Mouse (Mus musculus) heart, embryonic 15.5 days (tissue): Measurements from ENCODE around the gene Lhx6. TPM values are rescaled to one million over a fixed set of nuclear protein-coding genes. Genes with fewer than 3 reads are reported as not detected.

ENCODE experiments used
- ATAC-seq: fragments of 200-750 bp; cut with Nextera tagmentation; replicated peaks from 2 replicates; pipeline ENCODE4 v1.8.0; 2017; ENCODE audit warnings: low read depth, moderate TSS enrichment; ENCODE audit not compliant: insufficient number of reproducible peaks, insufficient read depth, low FRiP score
- H3K27ac ChIP-seq: fragments of 300-500 bp; sonication (generic); 2 replicates; pipeline ENCODE4 v1.5.1; 2015; ENCODE audit warnings: mild to moderate bottlenecking, inconsistent platforms
- H3K27me3 ChIP-seq: fragments of 300-500 bp; sonication (generic); 2 replicates; pipeline ENCODE4 v1.6.1; 2015; ENCODE audit warnings: inconsistent platforms
- H3K36me3 ChIP-seq: fragments of 300-500 bp; sonication (generic); 2 replicates; pipeline ENCODE4 v1.6.1; 2015; ENCODE audit warnings: mild to moderate bottlenecking, inconsistent platforms
- H3K4me1 ChIP-seq: fragments of 300-500 bp; sonication (generic); replicated peaks from 2 replicates; pipeline ENCODE4 v1.6.1; 2015; ENCODE audit warnings: inconsistent platforms
- H3K4me2 ChIP-seq: fragments of 300-500 bp; sonication (generic); 2 replicates; pipeline ENCODE4 v1.6.1; 2015; ENCODE audit warnings: inconsistent platforms, mild to moderate bottlenecking, moderate library complexity
- H3K4me3 ChIP-seq: fragments of 300-500 bp; sonication (generic); 2 replicates; pipeline ENCODE4 v1.5.1; 2015; ENCODE audit warnings: mild to moderate bottlenecking, inconsistent platforms
- H3K9ac ChIP-seq: fragments of 300-500 bp; sonication (generic); 2 replicates; pipeline ENCODE4 v1.6.1; 2015; ENCODE audit warnings: mild to moderate bottlenecking, inconsistent platforms
- H3K9me3 ChIP-seq: fragments of 300-500 bp; sonication (generic); replicated peaks from 2 replicates; pipeline ENCODE4 v1.6.1; 2016; ENCODE audit warnings: inconsistent platforms
- WGBS: fragments of 180-500 bp; shearing (Covaris S2); methylation state at CpG from one replicate; pipeline ENCODE4 v1.1.7; 2015; ENCODE audit warnings: mixed read lengths; 5-methylcytosine and 5-hydroxymethylcytosine counted together
- polyA plus RNA-seq: library from polyadenylated mRNA; unstranded; fragments of >200 nt; fragmentation: Nextera tagmentation; extraction: Ambion mirVana; gene quantifications from 2 replicates; pipeline ENCODE4 v1.2.1, GENCODE M21; 2015

Lhx6 gene
- polyA plus RNA-seq, 1 experiment from 2014 or later, result 1.5 TPM

- no peak overlapping the region for H3K27ac ChIP-seq
- WGBS, result 1% methylated on average over 32 of the region's 32 CpGs
- no peak for ATAC-seq
- peaks cover 40% of the 10 kb centered on the region for H3K4me1 ChIP-seq
- H3K27me3 ChIP-seq, result peaks cover 98% of the 10 kb centered on the region
- H3K36me3 ChIP-seq, result no peaks in the 10 kb centered on the region
- peak overlapping the region; percentile 55 for H3K4me3 ChIP-seq
- no peaks in the 10 kb centered on the region for H3K9me3 ChIP-seq
- peak overlapping the region; percentile 26 for H3K9ac ChIP-seq
- peak overlapping the region; percentile 92 for H3K4me2 ChIP-seq
Observed at GRCm38 (mm10) chr2:36104436-36104955, 712 bp downstream of the Lhx6 start.

GRCm38 (mm10) chr2:36103555-36104367 lies 1.4 kb downstream of the Lhx6 start:
- Histone ChIP-seq H3K9me3 (no peaks in the 10 kb centered on the region), H3K4me1 (peaks cover 40% of the 10 kb centered on the region), H3K27ac (no peak overlapping the region), H3K27me3 (peaks cover 99% of the 10 kb centered on the region), H3K4me2 (peak overlapping the region; percentile 92), H3K36me3 (no peaks in the 10 kb centered on the region), H3K4me3 (peak overlapping the region; percentile 55), H3K9ac (0 out of 2 replicates have a peak overlapping the region, but pooled peaks have one; percentile 7)
- WGBS, result 2% methylated on average over 38 of the region's 38 CpGs
- no peak for ATAC-seq

- H3K4me3 ChIP-seq, result peak overlapping the region; percentile 55
- no peaks in the 10 kb centered on the region for H3K9me3 ChIP-seq
- no peak overlapping the region for H3K9ac ChIP-seq
- no peak overlapping the region for H3K27ac ChIP-seq
- H3K4me1 ChIP-seq, result peaks cover 40% of the 10 kb centered on the region
- 4% methylated on average over 21 of the region's 21 CpGs for WGBS
- no peaks in the 10 kb centered on the region for H3K36me3 ChIP-seq
- H3K4me2 ChIP-seq, result peak overlapping the region; percentile 92
- ATAC-seq, result no peak
- peaks cover 100% of the 10 kb centered on the region for H3K27me3 ChIP-seq
Observed at GRCm38 (mm10) chr2:36103069-36103554, 2.1 kb downstream of the Lhx6 start.

GRCm38 (mm10) chr2:36102559-36102946 lies 2.7 kb downstream of the Lhx6 start:
- ATAC-seq, result no peak

GRCm38 (mm10) chr2:36101866-36102558 lies 3.2 kb downstream of the Lhx6 start:
- H3K9ac ChIP-seq, result no peak overlapping the region
- peak overlapping the region; percentile 55 for H3K4me3 ChIP-seq
- peak overlapping the region; percentile 92 for H3K4me2 ChIP-seq
- whole genome bisulfite sequencing, result 12% methylated on average over 28 of the region's 28 CpGs
- H3K36me3 ChIP-seq, result no peaks in the 10 kb centered on the region
- peaks cover 100% of the 10 kb centered on the region for H3K27me3 ChIP-seq
- H3K9me3 ChIP-seq, result no peaks in the 10 kb centered on the region
- no peak for ATAC-seq
- H3K27ac ChIP-seq, result no peak overlapping the region
- H3K4me1 ChIP-seq, result peaks cover 40% of the 10 kb centered on the region

More at GRCm38 (mm10) chr2:36102559-36102946, 2.7 kb downstream of the Lhx6 start:
- H3K4me3 ChIP-seq, result peak overlapping the region; percentile 55
- H3K27ac ChIP-seq, result no peak overlapping the region
- WGBS, result 4% methylated on average over 21 of the region's 21 CpGs
- H3K9ac ChIP-seq, result no peak overlapping the region
- H3K36me3 ChIP-seq, result no peaks in the 10 kb centered on the region
- H3K27me3 ChIP-seq, result peaks cover 100% of the 10 kb centered on the region
- peak overlapping the region; percentile 92 for H3K4me2 ChIP-seq
- H3K9me3 ChIP-seq, result no peaks in the 10 kb centered on the region
- peaks cover 40% of the 10 kb centered on the region for H3K4me1 ChIP-seq

GRCm38 (mm10) chr2:36099739-36100138 lies 5.5 kb downstream of the Lhx6 start:
- no peak overlapping the region for H3K9ac ChIP-seq
- H3K27ac ChIP-seq, result no peak overlapping the region
- H3K4me1 ChIP-seq, result peaks cover 30% of the 10 kb centered on the region
- H3K4me3 ChIP-seq, result no peak overlapping the region
- peaks cover 100% of the 10 kb centered on the region for H3K27me3 ChIP-seq
- 16% methylated on average over 6 of the region's 6 CpGs for WGBS
- no peaks in the 10 kb centered on the region for H3K9me3 ChIP-seq
- no peaks in the 10 kb centered on the region for H3K36me3 ChIP-seq
- H3K4me2 ChIP-seq, result no peak overlapping the region
- no peak for ATAC-seq

GRCm38 (mm10) chr2:36098021-36098420 lies 7.2 kb downstream of the Lhx6 start:
- Histone ChIP-seq H3K4me3 (no peak overlapping the region), H3K27ac (no peak overlapping the region), H3K27me3 (peaks cover 100% of the 10 kb centered on the region), H3K36me3 (no peaks in the 10 kb centered on the region), H3K9me3 (no peaks in the 10 kb centered on the region), H3K4me2 (no peak overlapping the region), H3K4me1 (peaks cover 18% of the 10 kb centered on the region), H3K9ac (no peak overlapping the region)
- 13% methylated on average over 5 of the region's 5 CpGs for WGBS
- no peak for ATAC-seq

GRCm38 (mm10) chr2:36097129-36097815 lies 7.9 kb downstream of the Lhx6 start:
- ATAC-seq, result no peak
- Histone ChIP-seq H3K9ac (no peak overlapping the region), H3K4me2 (no peak overlapping the region), H3K4me1 (peaks cover 11% of the 10 kb centered on the region), H3K27ac (no peak overlapping the region), H3K4me3 (no peak overlapping the region), H3K9me3 (no peaks in the 10 kb centered on the region), H3K36me3 (no peaks in the 10 kb centered on the region), H3K27me3 (peaks cover 100% of the 10 kb centered on the region)
- 12% methylated on average over 18 of the region's 18 CpGs for WGBS

- Histone ChIP-seq H3K27ac (no peak overlapping the region), H3K9ac (no peak overlapping the region), H3K27me3 (peaks cover 100% of the 10 kb centered on the region), H3K4me3 (no peak overlapping the region), H3K9me3 (no peaks in the 10 kb centered on the region), H3K4me1 (peaks cover 20% of the 10 kb centered on the region), H3K4me2 (no peak overlapping the region), H3K36me3 (no peaks in the 10 kb centered on the region)
- 9% methylated on average over 31 of the region's 31 CpGs for WGBS
- ATAC-seq, result no peak
Observed at GRCm38 (mm10) chr2:36093914-36094475, 11.2 kb downstream of the Lhx6 start.

- H3K27ac ChIP-seq, result no peak overlapping the region
- H3K36me3 ChIP-seq, result no peaks in the 10 kb centered on the region
- H3K9ac ChIP-seq, result no peak overlapping the region
- H3K4me3 ChIP-seq, result no peak overlapping the region
- peaks cover 20% of the 10 kb centered on the region for H3K4me1 ChIP-seq
- peaks cover 99% of the 10 kb centered on the region for H3K27me3 ChIP-seq
- H3K4me2 ChIP-seq, result no peak overlapping the region
- 21% methylated on average over 7 of the region's 7 CpGs for WGBS
- ATAC-seq, result no peak
- H3K9me3 ChIP-seq, result no peaks in the 10 kb centered on the region
Observed at GRCm38 (mm10) chr2:36093301-36093700, 11.9 kb downstream of the Lhx6 start.

- Histone ChIP-seq H3K4me3 (no peak overlapping the region), H3K27me3 (peaks cover 99% of the 10 kb centered on the region), H3K4me2 (no peak overlapping the region), H3K36me3 (no peaks in the 10 kb centered on the region), H3K9me3 (no peaks in the 10 kb centered on the region), H3K9ac (no peak overlapping the region), H3K4me1 (peaks cover 20% of the 10 kb centered on the region), H3K27ac (no peak overlapping the region)
- WGBS, result 10% methylated on average over 4 of the region's 4 CpGs
- no peak for ATAC-seq
Observed at GRCm38 (mm10) chr2:36092748-36093147, 12.5 kb downstream of the Lhx6 start.
